Comparison of ENCODE assay signal across 8 mouse cellular contexts in genomic region chr8:107587429-107587994, GRCm38 (mm10). TPM values are rescaled to one million over a fixed set of nuclear protein-coding genes. Genes with fewer than 3 reads are reported as not detected.
DNase-seq lines count a peak whose midpoint lies in the region; ATAC-seq and TF ChIP-seq lines count a peak whose summit lies in the region.

No protein-coding gene starts in this region.

- peaks cover 7% of the 10 kb centered on the region; the same call in 1 of the 2 replicates for H3K4me1 ChIP-seq in heart, embryonic 10.5 days
- H3K4me1 ChIP-seq in cortical plate, adult 2 months (ENCODE audit: control insufficient read depth, insufficient read depth, low read length): peaks cover 5% of the 10 kb centered on the region; the same call in 1 of the 2 replicates
- H3K4me1 ChIP-seq in hindbrain, embryonic 14.5 days (replicated peaks; ENCODE audit: control insufficient read depth, insufficient read depth, low read length): no peaks in the 10 kb centered on the region; the same call in 1 of the 2 replicates
- peaks cover 11% of the 10 kb centered on the region for H3K4me1 ChIP-seq in liver, embryonic 16.5 days (ENCODE audit: control insufficient read depth, low read depth, low read length)
- no peaks in the 10 kb centered on the region for H3K4me1 ChIP-seq in stomach, embryonic 14.5 days (ENCODE audit: control insufficient read depth, insufficient read depth, low read length)

- no peaks in the 10 kb centered on the region for H3K27me3 ChIP-seq in heart, embryonic 10.5 days (ENCODE audit: insufficient read depth, poor library complexity, severe bottlenecking)
- no peaks in the 10 kb centered on the region for H3K27me3 ChIP-seq in hindbrain, embryonic 14.5 days (ENCODE audit: control insufficient read depth, insufficient read depth, low read length)
- no peaks in the 10 kb centered on the region for H3K27me3 ChIP-seq in liver, embryonic 16.5 days (ENCODE audit: control insufficient read depth, insufficient read depth, low read depth, low read length)
- H3K27me3 ChIP-seq in stomach, embryonic 14.5 days (ENCODE audit: control insufficient read depth, insufficient read depth, low read length): no peaks in the 10 kb centered on the region

- intact Hi-C loops in heart, postnatal 10 days (cut with DNase I): loop anchor here (10.0 kb wide), 1 partner anchor 1977 kb away; the partner anchor contains the start of genes Dhx38 and Txnl4b

- H3K27ac ChIP-seq in heart, embryonic 10.5 days: peak overlapping the region; percentile 95
- H3K27ac ChIP-seq in cortical plate, adult 2 months (ENCODE audit: insufficient read depth, low read length): peak overlapping the region; percentile 98
- H3K27ac ChIP-seq in hindbrain, embryonic 14.5 days: peak overlapping the region; percentile 92
- H3K27ac ChIP-seq in liver, embryonic 16.5 days (ENCODE audit: low read length): peak overlapping the region; percentile 78
- H3K27ac ChIP-seq in stomach, embryonic 14.5 days (ENCODE audit: low read length): peak overlapping the region; percentile 66; the same call in 1 of the 2 replicates

- no peak for TF ChIP-seq POLR2A in cortical plate, adult 2 months (IDR thresholded peaks at IDR 0.05; ENCODE audit: extremely low read depth, insufficient read depth, low read length)

- H3K4me3 ChIP-seq in heart, embryonic 10.5 days: peak overlapping the region; percentile 98
- peak overlapping the region; percentile 98 for H3K4me3 ChIP-seq in cortical plate, adult 2 months (ENCODE audit: insufficient read depth, low read length)
- H3K4me3 ChIP-seq in hindbrain, embryonic 14.5 days (replicated peaks; ENCODE audit: low read length): peak overlapping the region; percentile 91
- peak overlapping the region; percentile 90 for H3K4me3 ChIP-seq in liver, embryonic 16.5 days (ENCODE audit: low read depth, low read length)
- peak overlapping the region; percentile 75 for H3K4me3 ChIP-seq in stomach, embryonic 14.5 days (ENCODE audit: low read depth, low read length)

- H3K9ac ChIP-seq in hindbrain, embryonic 14.5 days: peak overlapping the region; percentile 89
- peak overlapping the region; percentile 87 for H3K9ac ChIP-seq in liver, embryonic 16.5 days (ENCODE audit: low read depth, low read length)
- H3K9ac ChIP-seq in stomach, embryonic 14.5 days (replicated peaks; ENCODE audit: low read depth, low read length): peak overlapping the region; percentile 90

- TF ChIP-seq CTCF in cortical plate, adult 2 months (IDR thresholded peaks at IDR 0.05; ENCODE audit: extremely low read depth, insufficient read depth, low read length): no peak

- WGBS in heart, embryonic 10.5 days: 2% methylated on average over 17 of the region's 17 CpGs
- WGBS in hindbrain, embryonic 14.5 days: under 1% methylated on average over 17 of the region's 17 CpGs
- WGBS in liver, embryonic 16.5 days (ENCODE audit: insufficient replicate concordance): under 1% methylated on average over 17 of the region's 17 CpGs
- 2% methylated on average over 17 of the region's 17 CpGs for WGBS in stomach, embryonic 14.5 days

- no peak for DNase-seq in heart, embryonic 10.5 days (ENCODE audit: low spot score)
- no peak for DNase-seq in heart, postnatal 10 days
- peak; percentile 14 for DNase-seq in CD4-positive helper T cell, adult 2 months (ENCODE audit: low read depth, low spot score)
- no peak for DNase-seq in hindbrain, embryonic 14.5 days (ENCODE audit: low spot score)
- DNase-seq in right cerebral cortex, adult 18-20 months: no peak

- peaks cover 38% of the 10 kb centered on the region for H3K36me3 ChIP-seq in heart, embryonic 10.5 days
- H3K36me3 ChIP-seq in hindbrain, embryonic 14.5 days (replicated peaks; ENCODE audit: control insufficient read depth, insufficient read depth): peaks cover 37% of the 10 kb centered on the region
- peaks cover 28% of the 10 kb centered on the region for H3K36me3 ChIP-seq in liver, embryonic 16.5 days (ENCODE audit: control insufficient read depth, insufficient read depth)
- H3K36me3 ChIP-seq in stomach, embryonic 14.5 days (ENCODE audit: control insufficient read depth, insufficient read depth, low read length): peaks cover 34% of the 10 kb centered on the region

- peak overlapping the region; percentile 74 for H3K4me2 ChIP-seq in hindbrain, embryonic 14.5 days (replicated peaks)
- H3K4me2 ChIP-seq in liver, embryonic 16.5 days (ENCODE audit: low read depth, low read length): peak overlapping the region; percentile 65
- peak overlapping the region; percentile 60 for H3K4me2 ChIP-seq in stomach, embryonic 14.5 days (replicated peaks; ENCODE audit: low read depth, low read length)

- ATAC-seq in hindbrain, embryonic 14.5 days (ENCODE audit: low FRiP score): no peak
- peak; percentile 35; the same call in 1 of the 2 replicates for ATAC-seq in liver, embryonic 16.5 days (ENCODE audit: low read depth)
- ATAC-seq in stomach, embryonic 14.5 days (ENCODE audit: insufficient number of reproducible peaks, insufficient read depth, low FRiP score, low read depth): 0 out of 2 replicates have a peak, but pooled peaks have one; percentile 11

- H3K9me3 ChIP-seq in heart, embryonic 10.5 days: no peaks in the 10 kb centered on the region
- no peaks in the 10 kb centered on the region for H3K9me3 ChIP-seq in hindbrain, embryonic 14.5 days (ENCODE audit: control insufficient read depth, low read length)
- H3K9me3 ChIP-seq in liver, embryonic 16.5 days (replicated peaks; ENCODE audit: control insufficient read depth, low read length): no peaks in the 10 kb centered on the region
- H3K9me3 ChIP-seq in stomach, embryonic 14.5 days (ENCODE audit: control insufficient read depth, low read depth, low read length): no peaks in the 10 kb centered on the region

RNA-seq across cellular contexts. Expression of gene Psmd7, which starts 0.8 kb away (rescaled TPM):
- polyA plus RNA-seq in heart, embryonic 10.5 days (2016; fragmentation: Nextera tagmentation; extraction: Ambion mirVana): 248 and 324 TPM in 2 replicates
- 10 to 100 TPM; 85.6 to 93.7 TPM for total RNA-seq in heart, postnatal 10 days (2021)
- 113 and 114 TPM in 2 replicates for polyA plus RNA-seq in cortical plate, adult 2 months (2012; rRNA removed)
- 219 and 236 TPM in 2 replicates for polyA plus RNA-seq in hindbrain, embryonic 14.5 days (2014; fragmentation: Nextera tagmentation; extraction: Ambion mirVana)
- polyA plus RNA-seq in liver, embryonic 16.5 days (2015; fragmentation: Nextera tagmentation; extraction: Ambion mirVana): 99.8 and 109 TPM in 2 replicates
- polyA plus RNA-seq in stomach, embryonic 14.5 days (2014; fragmentation: Nextera tagmentation; extraction: Ambion mirVana): 252 and 254 TPM in 2 replicates
